Mouse (Mus musculus): ENCODE measurements at regions not wholly inside any gene's neighbourhood (a gene's known extent, or its start where the extent isn't known, plus 50 kb on each side); places are given as distances from the start of the nearest gene placed in this dataset.

GRCm38 (mm10) chr14:15262996-15263395 lies 175.8 kb downstream of the Lrrc3b start:
- no peak for TF ChIP-seq CTCF (conservative IDR thresholded peaks at IDR 0.05; ENCODE audit: insufficient read depth, insufficient read length, low read depth, low read length)
- TF ChIP-seq POLR2A (IDR thresholded peaks at IDR 0.05; ENCODE audit: low read depth, low read length): no peak
